Mouse (Mus musculus): ENCODE measurements around the gene Ccni.

Gene Ccni

DNA sequence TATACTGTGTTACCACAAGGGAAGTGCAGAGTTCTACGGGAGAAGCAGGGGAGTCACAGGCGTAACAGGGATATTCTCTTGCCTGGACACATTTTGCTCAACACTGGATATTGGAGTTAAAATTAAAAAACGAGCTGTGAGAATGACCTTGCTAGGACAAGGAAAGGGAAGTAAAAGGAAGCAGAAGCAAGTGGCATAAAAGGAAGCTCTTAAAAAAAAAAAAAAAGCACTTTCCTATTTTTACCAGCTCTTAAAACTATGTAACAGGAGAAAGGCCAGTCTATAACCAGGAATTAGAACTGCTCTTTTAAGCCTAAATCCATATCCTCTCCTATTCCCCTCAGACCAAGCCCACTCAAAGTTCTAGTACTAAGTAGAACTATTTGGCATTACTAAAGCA, 8.1 kb downstream of the Ccni start:
- DNase-seq, result no peak

GRCm38 (mm10) chr5:93190428-93190827, 15.9 kb downstream of the Ccni start:
- no peak for DNase-seq

DNA sequence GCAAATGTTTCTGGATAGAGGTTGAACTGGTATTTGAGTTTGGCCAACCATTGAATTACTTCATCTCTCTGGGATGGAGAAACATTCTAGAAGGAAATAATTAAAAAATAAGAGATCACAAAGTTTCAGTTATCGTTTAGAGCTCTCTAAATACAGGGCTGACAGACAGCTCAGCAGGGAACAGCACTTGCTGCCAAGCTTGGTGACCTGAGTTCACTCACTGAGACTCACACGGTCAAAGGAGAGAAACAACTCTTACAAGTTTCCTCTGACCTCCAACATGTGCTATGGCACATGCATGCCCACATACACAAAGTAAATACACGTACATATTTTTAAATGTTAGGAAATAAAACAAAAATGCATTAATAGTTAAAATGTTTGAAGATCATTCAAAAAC, 16.7 kb downstream of the Ccni start:
- no peak for DNase-seq

- DNase-seq, result no peak
Observed at GRCm38 (mm10) chr5:93184548-93184947, 21.7 kb downstream of the Ccni start.

DNA sequence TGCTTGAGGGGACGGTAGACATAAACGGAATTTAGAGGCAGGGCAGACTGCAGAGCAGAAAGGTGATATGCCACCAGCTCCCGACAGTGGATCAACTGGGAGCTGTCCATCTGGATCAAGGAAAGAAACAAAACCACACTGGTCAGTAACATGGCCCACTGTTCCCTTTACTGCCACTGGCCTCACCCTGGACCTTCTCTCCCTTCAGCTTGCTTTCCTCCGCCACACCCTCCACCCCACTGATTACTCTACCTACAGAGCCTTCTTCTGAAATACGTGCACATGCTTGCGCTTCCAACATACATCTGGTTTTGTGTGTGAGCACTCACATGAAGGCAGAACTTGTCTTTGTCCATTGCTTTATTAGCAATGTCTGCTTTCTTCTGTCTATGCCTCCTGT, 23.0 kb downstream of the Ccni start:
- DNase-seq, result no peak

- peak; percentile 37 for DNase-seq
Observed at GRCm38 (mm10) chr5:93180252-93180651, 26.0 kb downstream of the Ccni start.

DNA sequence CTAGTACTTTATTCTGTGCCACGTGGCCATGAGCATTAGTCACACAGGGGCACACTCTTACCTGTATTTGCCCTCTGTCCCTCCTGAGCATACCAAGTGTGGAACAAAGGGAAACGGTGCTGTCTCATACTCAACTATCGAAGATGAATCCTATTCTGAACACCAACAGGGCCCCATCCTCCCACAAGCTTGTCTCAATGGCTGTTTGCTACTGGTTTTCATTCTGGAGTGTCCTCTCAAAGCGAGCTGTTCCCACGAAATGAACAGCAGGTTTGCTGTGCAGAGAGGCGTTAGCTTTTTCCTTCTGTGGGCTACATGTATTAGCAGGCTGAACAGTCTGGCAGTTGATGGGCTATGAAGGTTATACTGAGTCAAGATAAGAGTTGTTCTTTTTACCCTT, 27.7 kb downstream of the Ccni start:
- DNase-seq, result no peak

DNA sequence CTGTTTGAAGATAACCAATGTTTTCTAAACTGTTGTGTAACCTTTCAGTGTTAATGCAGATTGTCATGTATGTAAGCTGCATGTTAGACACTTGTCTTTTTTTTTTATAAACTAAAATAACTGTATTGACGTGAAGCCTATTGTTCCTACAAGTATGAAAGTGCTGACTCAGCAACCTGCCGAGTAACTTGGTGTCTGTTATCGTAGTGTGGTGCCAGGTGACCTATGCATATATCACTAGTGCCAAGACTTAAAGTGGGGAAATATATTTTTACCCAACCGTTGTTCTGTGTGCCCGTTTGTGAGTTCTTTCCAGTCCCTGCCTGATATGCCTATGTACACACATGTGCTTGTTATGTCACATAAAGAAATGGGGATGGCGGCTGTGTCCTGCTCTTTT, 31.6 kb downstream of the Ccni start:
- DNase-seq, result no peak

- no peak for DNase-seq
Observed at GRCm38 (mm10) chr5:93172536-93172935, 33.8 kb downstream of the Ccni start.

- no peak for DNase-seq
Observed at GRCm38 (mm10) chr5:93171420-93171819, 34.9 kb downstream of the Ccni start.

DNA sequence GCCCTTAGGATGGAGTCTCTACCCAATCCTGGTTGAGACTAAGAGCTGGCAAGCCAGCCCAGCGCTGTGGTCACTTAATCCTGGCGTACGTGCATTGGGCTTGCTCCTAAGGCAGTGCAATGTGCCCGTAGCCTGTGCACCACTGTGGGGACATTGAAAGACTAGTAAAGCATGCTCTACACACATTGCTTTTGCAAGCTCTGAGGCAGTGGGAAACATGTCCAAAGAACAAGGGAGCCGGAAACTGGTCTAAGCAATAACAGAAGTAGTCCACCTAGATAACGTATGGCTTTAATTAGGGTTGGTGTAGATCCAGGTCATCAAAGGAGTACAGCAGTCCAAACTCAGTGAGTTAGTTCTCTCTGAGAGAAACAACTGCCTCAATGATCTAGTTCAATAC, 37.6 kb downstream of the Ccni start:
- no peak for DNase-seq

- no peak for DNase-seq
Observed at GRCm38 (mm10) chr5:93167919-93168516, 38.3 kb downstream of the Ccni start.

- DNase-seq, result peak; percentile 23
Observed at GRCm38 (mm10) chr5:93163541-93163940, 42.8 kb downstream of the Ccni start.

DNA sequence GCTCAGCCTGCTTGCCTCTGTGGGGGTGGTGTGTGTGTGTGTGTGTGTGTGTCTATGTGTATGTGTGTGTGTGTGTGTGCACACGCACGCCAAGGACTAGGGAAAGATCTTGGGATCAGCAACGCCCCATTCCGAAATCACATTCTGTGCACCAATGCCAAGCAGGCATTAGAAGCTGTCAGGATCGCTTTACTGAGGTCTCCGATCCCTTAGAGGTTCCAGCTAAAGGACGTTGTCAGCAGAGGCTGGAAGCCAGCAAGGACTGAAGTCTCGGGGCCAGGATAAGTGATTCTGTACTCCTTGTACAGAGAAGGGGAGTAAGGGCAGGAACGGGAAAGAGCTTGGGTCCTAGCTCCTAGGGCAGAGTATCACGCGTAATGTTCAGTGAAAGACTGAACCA, 51.9 kb downstream of the Ccni start:
- no peak for DNase-seq

DNA sequence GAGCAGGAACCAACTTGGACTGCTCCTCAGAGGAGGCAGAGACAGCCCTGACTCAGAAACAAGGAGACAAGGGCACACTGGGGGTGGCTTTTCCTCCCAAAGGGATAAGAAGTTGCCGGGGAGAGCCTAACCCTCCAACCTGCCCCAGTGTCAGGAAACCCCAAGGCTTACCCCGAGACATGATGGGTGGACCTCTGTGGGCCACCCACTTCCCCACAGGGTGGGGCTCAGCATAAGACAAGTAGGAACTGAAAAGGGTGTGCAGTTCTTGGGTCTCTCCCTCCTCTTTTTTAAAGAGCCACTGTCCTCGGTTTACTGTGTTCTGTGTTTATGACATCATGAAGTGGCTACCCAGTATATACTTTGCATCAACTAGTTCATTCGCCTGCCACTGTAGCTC, 53.8 kb downstream of the Ccni start:
- peak; percentile 21 for DNase-seq

DNA sequence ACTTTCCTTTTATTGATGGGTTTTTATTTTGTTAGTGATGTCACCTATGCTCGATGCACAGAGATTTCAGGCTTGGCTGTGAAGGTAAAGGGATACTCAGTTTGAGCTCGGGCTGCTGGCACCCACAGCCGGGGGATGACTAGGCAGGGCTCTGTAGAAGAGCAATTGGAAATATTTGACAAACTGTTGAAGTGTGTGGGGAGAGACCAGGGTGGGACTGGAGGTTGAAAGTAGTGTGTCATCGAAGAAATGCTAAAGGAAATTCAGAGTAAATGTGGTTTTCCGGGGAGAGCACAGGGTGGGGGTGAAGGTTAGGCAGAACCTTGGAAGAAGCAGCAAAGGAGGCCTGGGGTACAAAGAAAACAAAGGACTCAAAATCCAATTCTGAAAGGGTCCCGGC, 54.3 kb downstream of the Ccni start:
- DNase-seq, result peak; percentile 20

DNA sequence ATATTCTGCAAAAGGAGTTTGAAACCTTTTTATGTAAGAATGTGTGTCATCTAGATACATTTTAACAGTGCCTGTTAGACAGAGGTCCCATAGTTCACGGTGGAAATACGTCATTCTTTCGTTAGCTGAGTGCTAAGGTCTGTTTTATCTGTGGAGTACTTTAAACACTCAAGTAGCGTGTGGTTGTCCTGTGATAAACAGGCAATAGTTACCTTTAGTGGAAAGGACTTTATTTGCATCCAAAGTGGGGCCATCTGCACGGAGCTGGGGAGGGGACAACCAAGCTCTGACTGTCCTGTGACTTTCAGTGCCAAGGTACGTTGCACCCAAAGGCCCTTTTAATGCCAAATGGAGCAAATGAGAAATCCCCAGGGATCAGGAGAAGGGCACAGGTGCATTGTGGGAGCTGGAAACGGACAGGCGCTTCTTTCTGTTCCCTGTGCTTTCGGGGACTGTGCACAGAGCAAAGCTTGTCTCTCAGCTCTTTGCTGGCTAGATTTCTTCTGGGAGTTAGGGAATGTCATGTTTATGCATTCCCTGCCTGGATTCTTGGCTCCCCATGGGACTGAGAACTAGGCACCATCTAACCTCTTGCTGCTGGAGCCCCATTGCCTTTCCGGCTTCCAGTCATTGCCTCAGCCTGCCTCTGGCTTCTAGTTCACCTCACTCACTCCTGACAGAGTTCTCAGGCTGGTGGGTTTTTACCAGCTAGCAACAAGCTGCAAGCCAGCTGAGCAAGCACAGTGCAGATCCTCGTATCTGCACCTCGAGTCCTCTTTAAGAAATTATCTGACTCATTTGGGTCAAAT, 56.1 kb downstream of the Ccni start:
- DNase-seq, result no peak

DNA sequence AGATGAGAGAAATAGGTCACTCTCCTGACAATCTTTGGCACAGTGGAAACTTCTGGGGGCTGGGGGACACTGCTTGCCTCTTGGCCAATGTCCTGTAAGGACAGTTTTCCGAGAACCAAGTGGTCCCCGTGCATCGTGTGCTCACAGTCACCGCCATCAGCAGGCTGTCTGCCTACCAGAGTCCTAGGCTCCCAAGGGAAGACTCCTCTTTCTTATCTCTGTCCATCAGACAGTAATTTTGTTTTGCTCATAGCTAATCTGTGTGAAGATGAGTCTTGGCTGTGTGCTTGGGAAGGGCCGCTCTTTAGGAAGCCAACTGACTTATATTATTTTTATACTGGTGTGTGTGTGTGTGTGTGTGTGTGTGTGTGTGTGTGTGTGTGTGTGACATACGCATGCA, 60.8 kb downstream of the Ccni start:
- DNase-seq, result no peak

DNA sequence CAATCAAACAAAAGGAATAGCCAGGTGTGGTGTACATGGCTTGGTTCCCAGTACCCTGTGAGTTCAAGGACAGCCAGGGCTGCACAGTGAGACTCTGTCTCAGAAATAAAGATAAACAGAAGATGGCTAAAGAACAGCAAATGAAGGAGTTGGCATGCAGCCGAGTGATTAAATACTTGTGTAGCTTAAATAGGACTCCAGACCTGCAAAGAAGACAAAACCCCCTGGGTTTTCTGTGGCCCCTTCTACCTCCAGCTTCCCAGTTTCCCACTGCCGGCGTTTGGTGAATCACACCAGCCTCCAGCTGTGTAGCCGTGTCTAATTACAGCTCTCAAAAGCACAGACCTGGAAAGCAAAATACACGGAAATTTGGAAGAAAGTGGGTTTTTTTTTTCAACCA, 61.4 kb downstream of the Ccni start:
- no peak for DNase-seq

GRCm38 (mm10) chr5:93143360-93144091, 62.8 kb downstream of the Ccni start:
- DNase-seq, result no peak

DNA sequence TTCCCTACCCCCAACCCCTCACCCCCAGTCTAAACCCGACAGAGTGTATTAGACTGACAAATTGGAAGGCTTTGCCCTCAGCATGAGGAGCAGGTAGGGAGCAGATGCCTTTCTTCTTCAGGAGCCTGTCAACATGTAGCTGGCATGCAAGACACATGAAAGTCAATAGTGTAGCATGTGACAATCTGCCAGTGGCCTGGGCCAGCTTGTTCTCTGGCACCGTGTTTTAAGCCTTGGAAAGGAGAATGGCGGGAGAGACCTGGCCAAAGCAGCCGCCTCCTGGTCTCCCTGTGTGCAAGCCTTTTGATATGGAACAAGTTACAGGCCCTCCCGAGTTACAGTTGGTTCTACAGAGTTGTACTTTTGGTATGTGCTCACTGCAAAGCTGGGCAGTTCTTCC, 65.5 kb downstream of the Ccni start:
- no peak for DNase-seq

DNA sequence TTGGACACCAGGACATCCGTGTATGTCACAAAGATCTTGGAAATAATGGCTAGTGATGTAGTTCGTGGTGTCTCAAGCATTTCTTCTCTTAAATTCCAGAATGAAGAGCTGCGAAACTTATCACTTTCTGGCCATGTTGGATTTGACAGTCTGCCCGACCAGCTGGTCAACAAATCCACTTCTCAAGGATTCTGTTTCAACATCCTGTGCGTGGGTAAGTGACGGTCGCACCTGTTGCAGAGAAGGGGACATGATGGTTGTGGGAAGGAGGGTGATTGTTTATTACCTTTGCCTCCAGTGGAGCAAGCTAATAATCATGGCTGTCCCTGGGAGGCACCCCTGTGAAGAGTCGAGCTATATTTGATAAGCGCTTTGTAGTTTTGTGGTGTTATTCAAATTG, 66.9 kb downstream of the Ccni start:
- DNase-seq, result no peak

DNA sequence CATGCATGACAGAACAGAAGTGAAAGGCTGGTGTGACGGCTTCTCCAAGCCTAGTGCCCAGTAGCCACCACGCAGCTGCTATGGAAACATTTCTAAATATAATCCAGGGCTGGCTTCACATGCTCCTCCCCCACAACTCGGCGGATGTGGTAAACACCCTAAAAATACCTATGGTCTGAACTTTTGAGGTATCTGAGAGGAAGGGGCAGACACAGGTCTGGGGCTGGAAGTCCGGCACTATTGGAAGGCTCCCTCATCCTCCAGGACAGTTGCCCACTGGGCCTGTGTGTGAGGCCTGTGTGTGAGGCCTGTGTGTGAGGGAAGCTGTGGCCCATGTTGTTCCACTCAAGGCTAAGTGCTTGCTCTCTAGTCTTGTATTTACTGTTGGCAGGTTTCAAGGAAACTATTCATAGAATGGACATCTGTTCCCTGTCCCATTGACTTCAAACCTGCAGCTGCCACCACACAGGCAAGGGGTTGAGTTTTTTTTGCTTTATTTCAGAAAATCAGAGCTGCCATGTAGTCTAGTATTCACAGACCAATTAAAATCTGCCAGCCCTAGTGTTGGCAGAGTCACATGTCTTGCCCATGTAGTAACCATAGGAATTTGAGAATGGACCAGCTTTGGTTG, 69.2 kb downstream of the Ccni start:
- DNase-seq, result peak; percentile 63

All from thymus, postnatal 14 days (tissue).